Comparison of ENCODE assay signal across 7 mouse cellular contexts in genomic region chr2:25332286-25333160, GRCm38 (mm10). TPM values are rescaled to one million over a fixed set of nuclear protein-coding genes. Genes with fewer than 3 reads are reported as not detected.
DNase-seq lines count a peak whose midpoint lies in the region; ATAC-seq lines count a peak whose summit lies in the region.

Gene Man1b1 (plus strand): TSS chr2:25332338.

- H3K4me3 ChIP-seq in embryonic facial prominence, embryonic 12.5 days: peak within 1 kb of the TSS; percentile 93
- peak within 1 kb of the TSS; percentile 95 for H3K4me3 ChIP-seq in limb, embryonic 11.5 days (ENCODE audit: low read depth, low read length)
- peak within 1 kb of the TSS; percentile 92 for H3K4me3 ChIP-seq in midbrain, embryonic 14.5 days (replicated peaks; ENCODE audit: low read depth, low read length)

- H3K9me3 ChIP-seq in embryonic facial prominence, embryonic 12.5 days: no peaks in the 10 kb centered on the region
- H3K9me3 ChIP-seq in limb, embryonic 11.5 days (ENCODE audit: control insufficient read depth, low read length): no peaks in the 10 kb centered on the region
- no peaks in the 10 kb centered on the region for H3K9me3 ChIP-seq in midbrain, embryonic 14.5 days (ENCODE audit: control insufficient read depth, low read length)

- H3K27me3 ChIP-seq in embryonic facial prominence, embryonic 12.5 days: no peaks in the 10 kb centered on the region
- H3K27me3 ChIP-seq in limb, embryonic 11.5 days (ENCODE audit: control insufficient read depth, insufficient read depth, low read length): no peaks in the 10 kb centered on the region
- H3K27me3 ChIP-seq in midbrain, embryonic 14.5 days (ENCODE audit: control insufficient read depth, insufficient read depth, low read length): no peaks in the 10 kb centered on the region

- peak; percentile 100 for DNase-seq in adrenal gland, postnatal 25 days
- DNase-seq in heart, adult 11 months: peak; percentile 100
- DNase-seq in kidney, adult 18-20 months: peak; percentile 99
- DNase-seq in limb, embryonic 11.5 days (ENCODE audit: low spot score): peak; percentile 99
- DNase-seq in midbrain, embryonic 14.5 days: peak; percentile 100
- peak; percentile 99 for DNase-seq in spleen, adult 18-20 months

- peaks cover 15% of the 10 kb centered on the region for H3K4me1 ChIP-seq in embryonic facial prominence, embryonic 12.5 days
- H3K4me1 ChIP-seq in limb, embryonic 11.5 days (ENCODE audit: control insufficient read depth, insufficient read depth, low read length): peaks cover 7% of the 10 kb centered on the region
- peaks cover 11% of the 10 kb centered on the region for H3K4me1 ChIP-seq in midbrain, embryonic 14.5 days (ENCODE audit: control insufficient read depth, insufficient read depth, low read length)

- under 1% methylated on average over 78 of the region's 78 CpGs for WGBS in embryonic facial prominence, embryonic 12.5 days
- under 1% methylated on average over 78 of the region's 78 CpGs for WGBS in limb, embryonic 11.5 days
- WGBS in midbrain, embryonic 14.5 days: under 1% methylated on average over 78 of the region's 78 CpGs

- ATAC-seq in embryonic facial prominence, embryonic 12.5 days (ENCODE audit: insufficient number of reproducible peaks, insufficient read depth, low FRiP score, low TSS enrichment): peak; percentile 97
- ATAC-seq in limb, embryonic 11.5 days (ENCODE audit: insufficient number of reproducible peaks, low FRiP score, low TSS enrichment, low read depth): peak; percentile 97
- peak; percentile 98 for ATAC-seq in midbrain, embryonic 14.5 days (ENCODE audit: low FRiP score, low TSS enrichment)

- H3K27ac ChIP-seq in embryonic facial prominence, embryonic 12.5 days: peak within 1 kb of the TSS; percentile 91
- peak within 1 kb of the TSS; percentile 88 for H3K27ac ChIP-seq in limb, embryonic 11.5 days (replicated peaks; ENCODE audit: low read depth, low read length)
- H3K27ac ChIP-seq in midbrain, embryonic 14.5 days (replicated peaks; ENCODE audit: low read depth, low read length): peak within 1 kb of the TSS; percentile 91

- H3K4me2 ChIP-seq in embryonic facial prominence, embryonic 12.5 days (replicated peaks): peak within 1 kb of the TSS; percentile 91
- peak within 1 kb of the TSS; percentile 76 for H3K4me2 ChIP-seq in limb, embryonic 11.5 days (ENCODE audit: low read depth, severe bottlenecking)
- H3K4me2 ChIP-seq in midbrain, embryonic 14.5 days (ENCODE audit: low read length): peak within 1 kb of the TSS; percentile 93

- peak within 1 kb of the TSS; percentile 85 for H3K9ac ChIP-seq in embryonic facial prominence, embryonic 12.5 days
- H3K9ac ChIP-seq in limb, embryonic 11.5 days (ENCODE audit: low read length): peak within 1 kb of the TSS; percentile 92
- peak within 1 kb of the TSS; percentile 83 for H3K9ac ChIP-seq in midbrain, embryonic 14.5 days (replicated peaks; ENCODE audit: low read length)

- H3K36me3 ChIP-seq in embryonic facial prominence, embryonic 12.5 days: peaks cover 33% of the 10 kb centered on the region
- H3K36me3 ChIP-seq in limb, embryonic 11.5 days (ENCODE audit: control insufficient read depth, insufficient read depth, low read length): peaks cover 20% of the 10 kb centered on the region
- peaks cover 40% of the 10 kb centered on the region for H3K36me3 ChIP-seq in midbrain, embryonic 14.5 days (ENCODE audit: control insufficient read depth, insufficient read depth, low read length)

RNA-seq across cellular contexts. Expression of gene Man1b1, which starts in this region (rescaled TPM):
- 53.6 and 57.9 TPM in 2 replicates for total RNA-seq in adrenal gland, postnatal 25 days (2021)
- 66.5 and 75.8 TPM in 2 replicates for polyA plus RNA-seq in embryonic facial prominence, embryonic 12.5 days (2016; fragmentation: Nextera tagmentation; extraction: Ambion mirVana)
- 81.9 and 97.6 TPM in 2 replicates for polyA plus RNA-seq in limb, embryonic 11.5 days (2014; fragmentation: Nextera tagmentation; extraction: Ambion mirVana)
- 71.2 and 78.7 TPM in 2 replicates for polyA plus RNA-seq in midbrain, embryonic 14.5 days (2014; fragmentation: Nextera tagmentation; extraction: Ambion mirVana)

Comparison
In these comparisons a context has a peak if more than half of its experiments do, and no peak if none do; other contexts are left out.
1. Peak in every context shown above with its lines: DNase-seq, ATAC-seq, H3K4me3 ChIP-seq and H3K27ac ChIP-seq.